Comparison of ENCODE assay signal across 8 mouse cellular contexts in the genomic region with DNA sequence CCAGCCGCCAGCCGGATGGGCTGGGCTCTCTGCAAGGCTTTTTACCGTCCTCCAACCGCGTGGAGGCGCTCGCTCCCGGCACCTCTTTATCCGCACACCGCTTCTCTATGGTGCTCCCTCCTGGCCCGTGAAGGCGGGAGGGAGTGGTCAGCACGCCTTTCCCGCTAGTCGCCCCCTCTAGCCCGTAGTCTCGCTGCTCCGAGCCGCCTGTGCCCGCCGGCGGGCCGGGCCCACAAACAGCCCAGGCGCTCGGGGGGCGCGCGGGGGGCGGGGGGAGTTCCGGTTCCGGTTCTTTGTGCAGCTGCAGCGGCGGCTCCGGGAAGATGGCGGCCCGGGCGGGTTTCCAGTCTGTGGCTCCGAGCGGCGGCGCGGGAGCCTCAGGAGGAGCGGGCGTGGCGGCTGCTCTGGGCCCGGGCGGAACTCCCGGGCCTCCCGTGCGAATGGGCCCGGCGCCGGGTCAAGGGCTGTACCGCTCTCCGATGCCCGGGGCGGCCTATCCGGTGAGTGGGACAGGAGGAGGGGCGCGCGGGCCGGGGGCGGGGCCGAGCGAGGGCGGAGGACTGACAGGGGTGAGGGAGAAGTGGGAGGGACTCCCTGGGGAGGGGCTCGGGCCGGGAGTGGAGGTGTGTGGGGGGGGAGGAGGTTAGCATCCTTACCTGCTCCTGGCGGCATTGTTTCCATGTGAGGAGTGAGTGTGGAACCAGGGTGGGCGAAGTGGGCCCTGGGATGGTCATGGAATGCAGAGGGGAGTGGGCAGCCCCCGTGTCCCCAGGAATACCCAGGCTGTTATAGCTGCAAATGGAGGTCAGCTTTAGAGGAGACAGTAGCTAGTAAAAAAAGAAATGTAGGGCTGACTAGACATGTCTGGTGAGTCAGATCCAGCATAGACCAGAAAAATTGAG. TPM values are rescaled to one million over a fixed set of nuclear protein-coding genes. Genes with fewer than 3 reads are reported as not detected.
DNase-seq lines count a peak whose midpoint lies in the region; ATAC-seq and TF ChIP-seq lines count a peak whose summit lies in the region.

A gene (plus strand): TSS at position 131 of the 902 bp plus-strand sequence.

- no peak for TF ChIP-seq CTCF in Patski (IDR thresholded peaks at IDR 0.05)

- peak within 1 kb of the TSS; percentile 63 for H3K4me3 ChIP-seq in hindbrain, embryonic 14.5 days (replicated peaks; ENCODE audit: low read length)

- peak; percentile 68 for DNase-seq in Patski (ENCODE audit: low read depth, low spot score)
- DNase-seq in cerebellum, postnatal 14 days, result peak; percentile 98 to 99
- peak; percentile 95 to 97 for DNase-seq in frontal cortex, postnatal 25 days (ENCODE audit: low spot score in 2 of 2)
- peak; percentile 95 for DNase-seq in hindbrain, embryonic 14.5 days (ENCODE audit: low spot score)
- DNase-seq in layer of hippocampus, postnatal 36 days, result peak; percentile 94
- DNase-seq in lung, postnatal 36 days, result peak; percentile 95
- peak; percentile 99 for DNase-seq in retina, postnatal 1 day
- DNase-seq in urinary bladder, adult 18-20 months (ENCODE audit: low spot score in 2 of 2), result peak; percentile 90 to 94

- WGBS in hindbrain, embryonic 14.5 days, result 1% methylated on average over 46 of the region's 71 CpGs

- peaks cover 24% of the 10 kb centered on the region for H3K4me1 ChIP-seq in hindbrain, embryonic 14.5 days (replicated peaks; ENCODE audit: control insufficient read depth, insufficient read depth, low read length)

- H3K27ac ChIP-seq in hindbrain, embryonic 14.5 days, result peak within 1 kb of the TSS; percentile 96

- no peaks in the 10 kb centered on the region for H3K27me3 ChIP-seq in Patski
- no peaks in the 10 kb centered on the region for H3K27me3 ChIP-seq in hindbrain, embryonic 14.5 days (ENCODE audit: control insufficient read depth, insufficient read depth, low read length)

- peaks cover 74% of the 10 kb centered on the region for H3K36me3 ChIP-seq in hindbrain, embryonic 14.5 days (replicated peaks; ENCODE audit: control insufficient read depth, insufficient read depth)

- ATAC-seq in Patski, result peak; percentile 63
- peak; percentile 96 for ATAC-seq in hindbrain, embryonic 14.5 days (ENCODE audit: low FRiP score)

- in situ Hi-C loops in Patski (cut with MboI; ENCODE audit: low pct_unique_long_range_greater_than_20kb), result no loop called here

- H3K9ac ChIP-seq in hindbrain, embryonic 14.5 days, result peak within 1 kb of the TSS; percentile 89

- CTCF ChIA-PET in Patski (lab: Charles Lee), result interaction anchor here (0.9 to 1.1 kb wide), 2 partner anchors 9 to 22 kb away, joined by 3 read pairs; no protein-coding TSS in a partner anchor

- peak within 1 kb of the TSS; percentile 98 for H3K4me2 ChIP-seq in hindbrain, embryonic 14.5 days (replicated peaks)

- no peaks in the 10 kb centered on the region for H3K9me3 ChIP-seq in hindbrain, embryonic 14.5 days (ENCODE audit: control insufficient read depth, low read length)

- POLR2A ChIA-PET in Patski (lab: Charles Lee), result interaction anchor here (1.1 kb wide), 1 partner anchor 38 kb away, joined by 3 read pairs; no protein-coding TSS in a partner anchor

RNA-seq across cellular contexts. Expression of the gene that starts here (rescaled TPM):
- 46.8 TPM for polyA plus RNA-seq in Patski (2021)
- polyA plus RNA-seq in hindbrain, embryonic 14.5 days (2014; fragmentation: Nextera tagmentation; extraction: Ambion mirVana), result 93.2 and 107 TPM in 2 replicates
- total RNA-seq in layer of hippocampus, postnatal 36 days (2021), result 100 to 1,000 TPM; 106 to 109 TPM

Comparison
In these comparisons a context has a peak if more than half of its experiments do, and no peak if none do; other contexts are left out.
1. Peak in every context shown above with its lines: DNase-seq, ATAC-seq, H3K4me3 ChIP-seq and H3K27ac ChIP-seq.